Mouse (Mus musculus) kidney, embryonic 15.5 days (tissue): Measurements from ENCODE around the gene Ankrd50. TPM values are rescaled to one million over a fixed set of nuclear protein-coding genes. Genes with fewer than 3 reads are reported as not detected.

Experiments used
- ATAC-seq: fragments of 200-750 bp; cut with Nextera tagmentation; replicated peaks from 2 replicates; pipeline ENCODE4 v1.8.0; 2017; ENCODE audit warnings: moderate TSS enrichment; ENCODE audit not compliant: low FRiP score
- H3K27ac ChIP-seq: fragments of 300-500 bp; sonication (generic); 2 replicates; pipeline ENCODE4 v1.5.1; 2015; ENCODE audit warnings: mild to moderate bottlenecking, inconsistent platforms
- H3K27me3 ChIP-seq: fragments of 300-500 bp; sonication (generic); 2 replicates; pipeline ENCODE4 v1.6.1; 2015; ENCODE audit warnings: inconsistent platforms
- H3K36me3 ChIP-seq: fragments of 300-500 bp; sonication (generic); 2 replicates; pipeline ENCODE4 v1.6.1; 2015; ENCODE audit warnings: inconsistent platforms
- H3K4me1 ChIP-seq: fragments of 300-500 bp; sonication (generic); 2 replicates; pipeline ENCODE4 v1.6.1; 2015; ENCODE audit warnings: inconsistent platforms
- H3K4me2 ChIP-seq: fragments of 300-500 bp; sonication (generic); 2 replicates; pipeline ENCODE4 v1.6.1; 2015; ENCODE audit warnings: moderate library complexity, mild to moderate bottlenecking, inconsistent platforms
- H3K4me3 ChIP-seq: fragments of 300-500 bp; sonication (generic); replicated peaks from 2 replicates; pipeline ENCODE4 v1.5.1; 2015; ENCODE audit warnings: mild to moderate bottlenecking, inconsistent platforms
- H3K9ac ChIP-seq: fragments of 300-500 bp; sonication (generic); 2 replicates; pipeline ENCODE4 v1.6.1; 2015; ENCODE audit warnings: mild to moderate bottlenecking, inconsistent platforms
- H3K9me3 ChIP-seq: fragments of 300-500 bp; sonication (generic); replicated peaks from 2 replicates; pipeline ENCODE4 v1.6.1; 2016; ENCODE audit warnings: inconsistent platforms
- WGBS: fragments of 180-500 bp; shearing (Covaris S2); methylation state at CpG from one replicate; pipeline ENCODE4 v1.1.7; 2015; ENCODE audit warnings: mixed read lengths; 5-methylcytosine and 5-hydroxymethylcytosine counted together
- polyA plus RNA-seq: library from polyadenylated mRNA; unstranded; fragments of >200 nt; fragmentation: Nextera tagmentation; extraction: Ambion mirVana; gene quantifications from 2 replicates; pipeline ENCODE4 v1.2.1, GENCODE M21; 2015

The Ankrd50 gene
- 16.6 and 17.3 TPM in 2 replicates for polyA plus RNA-seq

GRCm38 (mm10) chr3:38484191-38485106, at the start of gene Ankrd50:
Gene Ankrd50 (minus strand): TSS chr3:38484844.
- peak; percentile 98 for ATAC-seq
- peak within 1 kb of the TSS; percentile 97 for H3K9ac ChIP-seq
- peak within 1 kb of the TSS; percentile 97 for H3K4me3 ChIP-seq
- 0 out of 2 replicates have a peak, but pooled peaks cover 3% of the 10 kb centered on the region for H3K9me3 ChIP-seq
- peaks cover 21% of the 10 kb centered on the region for H3K36me3 ChIP-seq
- peak within 1 kb of the TSS; percentile 70 for H3K4me2 ChIP-seq
- H3K27me3 ChIP-seq: no peaks in the 10 kb centered on the region
- peaks cover 31% of the 10 kb centered on the region for H3K4me1 ChIP-seq
- H3K27ac ChIP-seq: peak within 1 kb of the TSS; percentile 94
- WGBS: under 1% methylated on average over 76 of the region's 81 CpGs

- H3K9ac ChIP-seq: no peak overlapping the region
- 83% methylated on average over 6 of the region's 6 CpGs for WGBS
- no peaks in the 10 kb centered on the region; the same call in 1 of the 2 replicates for H3K9me3 ChIP-seq
- no peak overlapping the region for H3K4me2 ChIP-seq
- H3K36me3 ChIP-seq: no peaks in the 10 kb centered on the region
- no peak overlapping the region for H3K27ac ChIP-seq
- ATAC-seq: no peak
- H3K4me3 ChIP-seq: no peak overlapping the region
- H3K4me1 ChIP-seq: no peaks in the 10 kb centered on the region
- no peaks in the 10 kb centered on the region for H3K27me3 ChIP-seq
These were observed 49.6 kb upstream of the Ankrd50 start for GRCm38 (mm10) chr3:38534245-38534644.

- Histone ChIP-seq H3K4me3 (no peak overlapping the region), H3K4me1 (no peaks in the 10 kb centered on the region), H3K36me3 (no peaks in the 10 kb centered on the region), H3K9ac (no peak overlapping the region), H3K9me3 (no peaks in the 10 kb centered on the region), H3K27me3 (no peaks in the 10 kb centered on the region), H3K27ac (no peak overlapping the region), H3K4me2 (no peak overlapping the region)
- no peak for ATAC-seq
- 89% methylated on average over 2 of the region's 2 CpGs for WGBS
These were observed 35.8 kb upstream of the Ankrd50 start for GRCm38 (mm10) chr3:38520426-38520825.

- Histone ChIP-seq H3K27me3 (no peaks in the 10 kb centered on the region), H3K27ac (no peak overlapping the region), H3K36me3 (no peaks in the 10 kb centered on the region), H3K4me2 (no peak overlapping the region), H3K9ac (no peak overlapping the region), H3K4me1 (no peaks in the 10 kb centered on the region), H3K9me3 (no peaks in the 10 kb centered on the region), H3K4me3 (no peak overlapping the region)
- WGBS: 83% methylated on average over 3 of the region's 3 CpGs
- no peak for ATAC-seq
These were observed 35.3 kb upstream of the Ankrd50 start for GRCm38 (mm10) chr3:38519971-38520370.

- Histone ChIP-seq H3K4me2 (no peak overlapping the region), H3K9me3 (no peaks in the 10 kb centered on the region), H3K27me3 (no peaks in the 10 kb centered on the region), H3K4me1 (no peaks in the 10 kb centered on the region), H3K4me3 (no peak overlapping the region), H3K9ac (no peak overlapping the region), H3K36me3 (no peaks in the 10 kb centered on the region), H3K27ac (no peak overlapping the region)
- ATAC-seq: no peak
- WGBS: 72% methylated on average over 4 of the region's 4 CpGs
These were observed 19.0 kb upstream of the Ankrd50 start for GRCm38 (mm10) chr3:38503606-38504005.

- WGBS: 27% methylated on average over 5 of the region's 5 CpGs
- Histone ChIP-seq H3K9me3 (no peaks in the 10 kb centered on the region), H3K27me3 (no peaks in the 10 kb centered on the region), H3K27ac (no peak overlapping the region), H3K4me3 (no peak overlapping the region), H3K36me3 (no peaks in the 10 kb centered on the region), H3K4me2 (no peak overlapping the region), H3K4me1 (no peaks in the 10 kb centered on the region), H3K9ac (no peak overlapping the region)
- ATAC-seq: no peak
These were observed 17.5 kb upstream of the Ankrd50 start for GRCm38 (mm10) chr3:38502156-38502555.

- Histone ChIP-seq H3K27ac (no peak overlapping the region), H3K27me3 (no peaks in the 10 kb centered on the region), H3K36me3 (no peaks in the 10 kb centered on the region), H3K9ac (no peak overlapping the region), H3K4me1 (no peaks in the 10 kb centered on the region), H3K4me3 (no peak overlapping the region), H3K4me2 (no peak overlapping the region), H3K9me3 (no peaks in the 10 kb centered on the region)
- no peak for ATAC-seq
- 90% methylated on average over 2 of the region's 2 CpGs for WGBS
These were observed 17.1 kb upstream of the Ankrd50 start for GRCm38 (mm10) chr3:38501739-38502138.

- no peaks in the 10 kb centered on the region for H3K27me3 ChIP-seq
- no peak overlapping the region for H3K9ac ChIP-seq
- H3K9me3 ChIP-seq: no peaks in the 10 kb centered on the region
- no peak overlapping the region for H3K4me2 ChIP-seq
- no peaks in the 10 kb centered on the region for H3K4me1 ChIP-seq
- H3K36me3 ChIP-seq: no peaks in the 10 kb centered on the region
- no peak overlapping the region for H3K27ac ChIP-seq
- no peak overlapping the region for H3K4me3 ChIP-seq
- 79% methylated on average over 5 of the region's 5 CpGs for WGBS
- ATAC-seq: no peak
These were observed 16.7 kb upstream of the Ankrd50 start for GRCm38 (mm10) chr3:38501316-38501715.

GRCm38 (mm10) chr3:38498561-38498960, 13.9 kb upstream of the Ankrd50 start:
- Histone ChIP-seq H3K4me2 (no peak overlapping the region), H3K9me3 (no peaks in the 10 kb centered on the region), H3K4me3 (no peak overlapping the region), H3K27me3 (no peaks in the 10 kb centered on the region), H3K9ac (no peak overlapping the region), H3K36me3 (no peaks in the 10 kb centered on the region), H3K4me1 (no peaks in the 10 kb centered on the region), H3K27ac (no peak overlapping the region)
- 56% methylated on average over 3 of the region's 3 CpGs for WGBS
- ATAC-seq: no peak

- no peak for ATAC-seq
- whole genome bisulfite sequencing: 90% methylated on average over 3 of the region's 3 CpGs
These were observed 12.2 kb upstream of the Ankrd50 start for GRCm38 (mm10) chr3:38496795-38497385.

GRCm38 (mm10) chr3:38491702-38492101, 7.1 kb upstream of the Ankrd50 start:
- no peak for ATAC-seq
- Histone ChIP-seq H3K27ac (no peak overlapping the region), H3K36me3 (no peaks in the 10 kb centered on the region), H3K27me3 (no peaks in the 10 kb centered on the region), H3K4me1 (peaks cover 9% of the 10 kb centered on the region), H3K4me2 (no peak overlapping the region), H3K9ac (no peak overlapping the region), H3K4me3 (no peak overlapping the region), H3K9me3 (no peaks in the 10 kb centered on the region)
- whole genome bisulfite sequencing: 59% methylated on average over 3 of the region's 3 CpGs

More at GRCm38 (mm10) chr3:38496795-38497385, 12.2 kb upstream of the Ankrd50 start:
- Histone ChIP-seq H3K4me2 (no peak overlapping the region), H3K9me3 (no peaks in the 10 kb centered on the region), H3K27ac (no peak overlapping the region), H3K27me3 (no peaks in the 10 kb centered on the region), H3K4me1 (peaks cover 2% of the 10 kb centered on the region), H3K4me3 (no peak overlapping the region), H3K9ac (no peak overlapping the region), H3K36me3 (no peaks in the 10 kb centered on the region)

- peaks cover 9% of the 10 kb centered on the region for H3K4me1 ChIP-seq
- H3K9ac ChIP-seq: no peak overlapping the region
- ATAC-seq: no peak
- no peak overlapping the region for H3K27ac ChIP-seq
- H3K27me3 ChIP-seq: no peaks in the 10 kb centered on the region
- no peak overlapping the region for H3K4me2 ChIP-seq
- H3K9me3 ChIP-seq: no peaks in the 10 kb centered on the region
- WGBS: 73% methylated on average over 3 of the region's 3 CpGs
- H3K4me3 ChIP-seq: no peak overlapping the region
- no peaks in the 10 kb centered on the region for H3K36me3 ChIP-seq
These were observed 6.6 kb upstream of the Ankrd50 start for GRCm38 (mm10) chr3:38491236-38491635.
